Mouse (Mus musculus) testis, adult 2 months (tissue): ENCODE results near the gene Ankzf1.

Experiments used
- CTCF ChIP-seq: fragments of 200-500 bp; IDR thresholded peaks from 2 replicates; pipeline ENCODE4 v1.5.1; 2012; ENCODE audit warnings: low read depth, mild to moderate bottlenecking, inconsistent platforms, low read length, moderate library complexity; ENCODE audit not compliant: control insufficient read depth, insufficient read depth, insufficient replicate concordance
- POLR2A ChIP-seq: fragments of 200-500 bp; IDR thresholded peaks from 2 replicates; pipeline ENCODE4 v1.6.1; 2012; ENCODE audit warnings: low read depth, mild to moderate bottlenecking, inconsistent platforms, low read length, moderate library complexity; ENCODE audit not compliant: control insufficient read depth

DNA sequence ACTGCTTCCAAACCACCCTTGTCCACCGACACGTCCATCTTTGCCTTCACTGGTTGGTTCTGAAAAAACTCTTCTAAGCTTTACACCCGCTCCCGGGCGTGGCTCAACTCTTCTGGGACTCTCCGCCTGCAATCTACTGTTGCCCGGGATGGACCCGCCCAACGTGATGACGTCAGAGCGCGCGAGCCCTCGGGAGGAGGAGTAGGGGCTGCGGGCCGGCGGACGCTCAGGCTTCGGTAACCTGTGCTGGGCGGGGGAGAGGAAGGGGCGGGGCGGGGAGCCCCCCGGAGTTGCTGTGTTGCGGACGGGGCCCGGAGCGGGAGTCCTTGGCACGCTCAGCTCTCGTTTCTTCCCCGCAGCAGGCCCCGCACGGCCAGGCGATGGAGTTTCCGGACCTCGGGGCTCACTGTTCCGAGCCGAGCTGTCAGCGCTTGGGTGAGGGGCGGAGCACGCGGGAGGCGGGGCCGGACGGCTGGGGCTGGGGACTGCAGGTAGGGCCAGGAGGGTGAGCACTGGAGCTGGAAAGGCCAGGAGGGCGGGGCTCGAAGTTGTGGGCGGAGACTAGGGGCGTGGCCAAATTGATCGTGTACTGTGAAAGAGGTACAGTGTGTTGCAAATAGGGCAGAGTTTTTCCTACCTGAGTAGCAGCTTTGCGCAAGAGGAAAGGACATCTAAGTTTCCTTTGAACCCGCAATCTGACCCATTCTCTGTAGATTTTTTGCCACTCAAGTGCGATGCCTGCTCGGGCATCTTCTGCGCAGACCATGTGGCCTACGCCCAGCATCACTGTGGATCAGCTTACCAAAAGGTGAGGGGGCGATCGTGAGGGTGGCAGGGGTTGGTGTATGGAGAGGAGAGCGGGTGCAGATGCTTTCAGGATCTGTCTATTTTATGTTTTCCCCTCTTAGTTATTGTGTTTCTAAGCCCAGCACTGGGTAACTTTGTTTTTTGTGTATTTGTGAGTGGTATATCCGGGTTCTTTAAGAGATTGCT is 23.2 kb upstream of the Ankzf1 start, which contains the start of gene Zfand2b:
- TF ChIP-seq CTCF = no peak
- TF ChIP-seq POLR2A = peak; percentile 78
